Mouse (Mus musculus): ENCODE results near the gene Pdia6. TPM values are rescaled to one million over a fixed set of nuclear protein-coding genes. Genes with fewer than 3 reads are reported as not detected.

Gene Pdia6
- polyA plus RNA-seq, 1 experiment, result 12.2 TPM

GRCm38 (mm10) chr12:17250962-17251361 lies 15.4 kb upstream of the Pdia6 start:
- TF ChIP-seq GATA1 (IDR thresholded peaks at IDR 0.05; ENCODE audit: low read length), result no peak

DNA sequence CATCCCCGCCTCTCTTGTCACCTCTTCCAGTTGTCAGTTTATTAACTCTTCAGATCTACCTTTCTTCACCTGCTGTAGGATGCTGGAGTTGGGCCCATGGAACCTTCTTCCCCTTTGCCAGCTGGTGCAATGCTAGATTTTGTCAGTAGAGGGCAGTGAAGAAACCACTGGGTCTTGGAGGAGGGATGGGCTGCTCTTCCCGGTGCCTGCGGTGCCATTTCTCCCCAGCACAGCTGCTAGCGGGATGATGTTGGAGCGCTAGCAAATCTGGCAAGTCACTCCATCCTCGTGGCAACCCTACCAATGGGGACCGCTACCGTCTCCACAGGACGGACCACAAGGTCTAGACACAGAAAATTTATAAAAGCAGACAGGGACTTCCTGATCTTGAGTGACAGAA lies 13.3 kb upstream of the Pdia6 start:
- no peak for TF ChIP-seq GATA1 (IDR thresholded peaks at IDR 0.05; ENCODE audit: low read length)

- TF ChIP-seq GATA1 (IDR thresholded peaks at IDR 0.05; ENCODE audit: low read length), result no peak
Observed at GRCm38 (mm10) chr12:17255602-17256001, 10.7 kb upstream of the Pdia6 start.

DNA sequence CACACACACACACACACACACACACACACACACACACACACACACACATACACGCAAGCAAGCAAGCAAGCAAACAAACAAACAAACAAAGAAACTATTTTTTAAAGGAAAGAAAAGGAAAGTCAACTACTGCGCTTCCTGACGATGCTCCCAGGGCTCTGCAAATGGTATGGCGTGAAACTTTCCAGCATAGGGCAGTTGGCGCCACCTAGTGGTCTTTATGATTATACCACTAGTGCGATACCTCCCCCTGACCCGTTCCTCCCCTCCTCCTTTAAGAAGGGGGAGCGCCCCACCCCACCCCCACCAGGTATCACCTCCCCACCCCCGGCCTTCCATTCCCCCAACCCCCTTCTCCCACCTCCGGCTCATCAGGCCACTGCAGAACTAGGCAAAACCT lies 9.4 kb upstream of the Pdia6 start:
- no peak for TF ChIP-seq GATA1 (IDR thresholded peaks at IDR 0.05; ENCODE audit: low read length)

DNA sequence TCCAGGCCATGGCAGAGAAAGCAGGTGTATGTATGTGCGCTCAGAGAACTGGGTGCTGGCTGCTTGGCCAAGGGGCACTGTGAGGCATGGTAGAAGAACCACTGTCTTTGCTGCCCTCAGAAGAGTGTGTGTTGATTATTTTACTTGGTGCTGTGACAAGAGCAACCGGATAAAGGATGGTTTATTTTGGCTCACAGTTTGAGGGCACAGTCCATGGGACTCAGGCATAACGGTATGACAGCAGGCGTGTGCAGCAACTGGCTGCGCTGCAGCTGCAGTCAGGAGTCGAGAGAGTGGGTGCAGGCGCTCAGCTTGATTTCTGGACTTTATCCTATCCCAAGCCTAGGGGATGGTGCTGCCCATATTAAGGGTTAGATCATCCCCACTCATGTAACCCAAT lies 7.9 kb upstream of the Pdia6 start:
- no peak for TF ChIP-seq GATA1 (IDR thresholded peaks at IDR 0.05; ENCODE audit: low read length)

- TF ChIP-seq GATA1 (IDR thresholded peaks at IDR 0.05; ENCODE audit: low read length), result no peak
Observed at GRCm38 (mm10) chr12:17261005-17261404, 5.3 kb upstream of the Pdia6 start.

DNA sequence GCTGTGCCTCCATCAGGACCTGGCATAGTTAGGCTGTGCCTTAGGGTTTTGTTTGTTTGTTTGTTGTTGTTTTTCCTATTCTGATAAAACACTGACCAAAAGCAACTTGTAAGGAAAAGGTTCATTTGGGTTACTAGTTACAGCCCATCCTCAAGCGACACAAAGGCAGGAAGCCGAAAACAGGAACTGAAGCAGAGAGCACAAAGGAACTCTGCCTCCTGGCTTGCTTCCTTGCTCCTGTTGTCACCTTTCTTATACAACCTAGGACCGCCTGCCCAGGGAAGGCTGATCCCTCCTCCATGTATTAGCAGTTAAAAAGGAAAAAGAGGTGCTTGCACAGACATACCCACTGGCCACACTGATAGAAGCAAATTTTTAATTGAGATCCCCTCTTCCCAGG lies 2.5 kb upstream of the Pdia6 start:
- TF ChIP-seq GATA1 (IDR thresholded peaks at IDR 0.05; ENCODE audit: low read length), result no peak

GRCm38 (mm10) chr12:17264826-17265225 lies 1.5 kb upstream of the Pdia6 start:
- TF ChIP-seq GATA1 (IDR thresholded peaks at IDR 0.05; ENCODE audit: low read length), result no peak

DNA sequence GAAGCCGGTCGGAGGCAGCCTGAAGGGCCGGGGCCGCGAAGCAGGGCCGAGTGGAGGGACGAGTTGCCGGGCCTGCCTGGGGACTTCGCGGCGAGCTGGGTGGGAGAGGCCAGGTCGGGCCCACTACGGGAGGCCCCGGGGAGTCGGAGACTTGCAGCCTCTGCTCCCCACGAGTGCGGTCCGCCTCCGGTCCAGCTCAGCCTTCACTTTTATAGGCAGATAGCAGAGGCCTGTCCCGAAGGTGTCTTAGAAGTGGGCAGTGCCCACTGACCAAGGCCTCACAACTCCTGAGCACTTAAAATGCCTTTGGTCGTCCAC lies 287 bp downstream of the Pdia6 start:
- no peak for TF ChIP-seq GATA1 (IDR thresholded peaks at IDR 0.05; ENCODE audit: low read length)

DNA sequence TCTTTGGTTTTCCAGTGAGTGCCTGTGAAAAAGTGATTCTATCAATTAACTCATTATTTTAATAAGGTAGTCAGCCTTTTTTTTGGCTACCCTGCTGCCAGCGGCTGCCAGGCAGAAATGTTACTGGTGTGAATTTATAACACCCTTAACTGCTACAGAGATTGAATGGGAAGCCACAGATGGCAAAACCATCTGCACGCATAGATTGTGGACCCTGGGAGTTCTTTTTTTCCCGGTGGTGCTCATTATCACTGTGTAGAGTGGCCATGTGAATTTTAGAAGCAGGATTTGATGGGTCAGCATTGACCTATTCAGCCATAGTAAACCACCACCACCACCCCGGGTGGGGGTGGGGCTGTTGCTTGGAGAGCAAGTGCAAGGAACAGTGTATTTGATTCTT lies 971 bp downstream of the Pdia6 start:
- TF ChIP-seq GATA1 (IDR thresholded peaks at IDR 0.05; ENCODE audit: low read length), result no peak

DNA sequence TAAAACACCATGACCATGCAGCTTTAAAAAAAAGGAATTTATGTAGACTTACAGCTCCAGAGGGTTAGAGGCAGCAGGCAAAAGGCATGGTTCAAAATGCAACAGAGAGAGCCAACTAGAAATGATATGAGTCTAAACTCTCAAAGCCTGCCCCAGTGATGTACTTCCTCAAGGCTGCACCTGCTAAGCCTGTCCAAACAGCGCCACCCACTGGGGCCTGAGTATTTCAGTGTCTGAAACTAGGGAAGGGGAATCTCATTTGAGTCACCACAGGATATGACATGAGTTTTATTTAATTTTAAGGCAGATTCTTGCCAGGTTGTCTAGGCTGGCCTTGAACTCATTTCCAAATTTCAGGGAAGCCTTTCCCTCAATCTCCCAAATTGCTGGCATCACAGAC lies 4.9 kb downstream of the Pdia6 start:
- no peak for TF ChIP-seq GATA1 (IDR thresholded peaks at IDR 0.05; ENCODE audit: low read length)

DNA sequence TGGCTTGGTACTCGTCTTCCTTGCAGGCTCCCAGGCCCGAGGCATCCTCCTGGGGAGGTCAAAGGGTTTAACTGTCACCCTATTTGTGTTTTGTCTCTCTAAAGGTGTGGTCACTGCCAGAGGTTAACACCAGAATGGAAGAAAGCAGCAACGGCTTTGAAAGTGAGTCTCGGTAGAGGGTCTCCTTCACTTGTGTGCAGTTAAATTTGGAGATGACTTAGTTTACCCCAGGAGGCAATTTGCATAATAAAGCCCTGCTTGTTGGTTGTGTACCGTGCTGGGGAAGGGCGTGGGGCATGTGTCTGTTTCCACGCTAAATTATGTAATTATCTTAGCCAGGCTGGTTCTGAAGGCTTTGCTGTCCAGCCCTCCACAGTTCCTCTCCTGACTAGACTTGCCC lies 7.5 kb downstream of the Pdia6 start:
- no peak for TF ChIP-seq GATA1 (IDR thresholded peaks at IDR 0.05; ENCODE audit: low read length)

DNA sequence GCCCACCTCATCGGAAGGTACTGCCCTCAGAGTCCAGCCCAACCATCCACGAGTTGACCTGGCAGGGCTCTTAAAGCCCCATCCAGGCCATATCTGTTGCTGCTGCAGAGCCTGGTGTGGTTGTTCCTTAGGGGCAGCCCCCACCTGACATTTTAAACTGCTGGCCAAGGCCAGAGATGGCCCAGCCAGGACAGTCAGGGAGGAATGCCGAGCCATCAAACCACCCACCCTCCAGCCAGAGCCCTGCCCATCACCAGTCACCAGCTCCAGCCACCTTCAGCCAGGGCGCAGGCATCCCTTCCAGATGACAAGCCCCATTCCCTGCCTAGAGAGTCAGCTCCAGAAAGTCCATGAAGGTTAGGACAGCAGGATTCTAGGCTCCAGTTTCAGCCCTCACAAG lies 22.2 kb downstream of the Pdia6 start:
- no peak for TF ChIP-seq GATA1 (IDR thresholded peaks at IDR 0.05; ENCODE audit: low read length)

- no peak for TF ChIP-seq GATA1 (IDR thresholded peaks at IDR 0.05; ENCODE audit: low read length)
Observed at GRCm38 (mm10) chr12:17289060-17289459, 22.7 kb downstream of the Pdia6 start.

DNA sequence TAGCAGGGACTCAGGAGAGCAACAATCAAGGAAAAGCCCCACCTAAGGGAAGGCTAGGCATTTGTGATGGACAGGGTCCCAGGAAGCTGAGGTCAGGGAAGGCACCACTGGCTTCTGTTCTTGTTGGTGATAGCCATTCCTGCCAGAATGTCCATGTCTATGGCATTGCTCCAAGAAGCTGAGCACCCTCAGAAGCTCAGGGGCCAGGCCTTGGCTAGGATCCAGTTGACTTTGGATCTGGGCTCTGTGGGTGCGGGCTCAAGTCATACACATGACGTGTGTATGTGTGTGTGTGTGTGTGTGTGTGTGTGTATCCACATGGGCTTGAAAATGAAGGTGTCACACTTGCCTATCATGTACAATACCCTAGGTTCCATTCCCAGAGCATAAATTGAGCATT lies 23.6 kb downstream of the Pdia6 start:
- no peak for TF ChIP-seq GATA1 (IDR thresholded peaks at IDR 0.05; ENCODE audit: low read length)

DNA sequence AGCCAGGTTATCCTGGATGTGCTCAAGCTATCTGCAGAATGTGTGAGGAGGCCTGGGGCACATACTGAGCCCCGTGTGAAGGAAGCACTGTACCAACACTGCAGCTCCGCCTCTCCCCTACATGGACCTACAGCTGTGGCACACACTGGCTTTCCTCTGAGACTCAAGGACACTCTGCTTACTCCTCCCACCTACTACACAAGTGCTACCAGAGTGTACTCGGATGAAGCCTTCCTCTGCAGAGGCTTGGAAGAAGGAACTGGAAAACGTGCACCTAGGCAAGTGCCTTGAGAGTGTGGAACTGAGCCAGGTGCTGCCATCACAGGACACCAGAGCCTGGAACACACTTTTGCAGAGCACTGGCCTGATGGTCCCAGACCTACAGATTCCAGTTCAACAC lies 24.2 kb downstream of the Pdia6 start:
- no peak for TF ChIP-seq GATA1 (IDR thresholded peaks at IDR 0.05; ENCODE audit: low read length)

DNA sequence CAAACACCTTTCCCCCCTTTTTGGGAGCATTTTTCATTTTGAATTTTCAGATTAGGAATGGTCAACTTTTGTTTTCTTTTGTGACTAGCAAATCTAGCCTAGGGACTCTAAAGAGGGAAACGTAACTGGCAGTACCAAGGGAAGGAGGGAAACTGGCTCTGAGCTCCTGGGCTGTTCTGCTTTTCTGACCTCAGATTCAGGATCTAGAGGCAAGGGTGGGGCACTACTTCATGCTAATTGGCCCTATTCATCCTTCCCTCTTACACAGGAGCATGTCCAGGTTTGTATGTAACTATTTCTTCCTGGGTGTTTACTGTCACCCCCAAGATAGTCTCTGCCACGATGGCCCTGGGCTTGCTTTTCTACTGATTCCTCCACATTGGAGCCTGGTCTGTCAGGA lies 30.6 kb downstream of the Pdia6 start:
- no peak for TF ChIP-seq GATA1 (IDR thresholded peaks at IDR 0.05; ENCODE audit: low read length)

DNA sequence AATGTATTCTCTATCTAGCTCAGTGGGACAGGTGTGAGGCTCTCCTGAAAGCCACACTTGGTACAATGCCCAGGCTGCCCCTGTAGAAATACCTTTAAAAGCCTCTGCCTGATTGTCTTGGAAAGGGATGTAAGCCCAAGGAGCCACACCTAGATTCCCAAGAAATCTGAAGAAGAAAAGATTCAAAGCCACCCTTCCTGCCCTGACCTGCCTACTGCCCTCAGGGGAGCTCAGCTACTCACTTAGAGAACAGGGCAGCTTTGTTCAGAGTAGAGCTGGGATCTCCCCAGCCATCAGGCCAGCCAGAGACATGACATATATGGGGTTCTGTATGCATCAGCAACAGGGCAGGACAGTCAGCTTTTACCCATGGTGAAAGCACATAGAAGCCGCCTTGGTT lies 33.6 kb downstream of the Pdia6 start:
- no peak for TF ChIP-seq GATA1 (IDR thresholded peaks at IDR 0.05; ENCODE audit: low read length)

GRCm38 (mm10) chr12:17305445-17305844 lies 39.1 kb downstream of the Pdia6 start:
- TF ChIP-seq GATA1 (IDR thresholded peaks at IDR 0.05; ENCODE audit: low read length), result no peak

Measured in G1E-ER4 (cell line).